29 mouse cellular contexts compared by ENCODE assay signal in the genomic region with DNA sequence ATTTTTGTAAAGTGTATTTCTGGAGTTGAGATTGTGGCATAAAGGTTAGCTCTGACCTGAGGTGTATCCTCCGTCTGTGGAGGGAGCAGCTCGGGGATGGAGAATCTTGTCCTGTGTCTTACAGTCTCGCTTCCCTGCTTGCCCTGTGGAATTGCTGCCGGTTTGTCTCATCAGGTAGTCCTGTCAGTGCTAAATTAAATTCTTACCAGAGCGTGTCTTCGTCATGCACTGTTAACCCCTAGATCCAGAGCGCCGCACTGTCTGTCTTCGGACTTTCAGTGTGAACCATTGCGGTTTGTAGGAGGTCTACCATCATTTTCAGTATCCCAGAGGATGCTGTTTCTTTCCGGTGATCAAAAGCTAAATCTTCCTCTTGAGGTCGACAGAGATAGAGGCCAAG. TPM values are rescaled to one million over a fixed set of nuclear protein-coding genes. Genes with fewer than 3 reads are reported as not detected.
DNase-seq lines count a peak whose midpoint lies in the region; ATAC-seq lines count a peak whose summit lies in the region.
"Had no signal": no experiment of that assay in that cellular context is flagged by ENCODE, and none has a peak within 500 bp of the region (broad histone marks: within the 10 kb centered on the region; RNA-seq: fewer than 3 reads in every experiment).

No protein-coding gene starts in this region.

- no peak overlapping the region for H3K4me2 ChIP-seq in hindbrain, embryonic 12.5 days (replicated peaks)
- H3K4me2 ChIP-seq in kidney, embryonic 15.5 days = no peak overlapping the region
- H3K4me2 ChIP-seq in heart, embryonic 11.5 days = no peak overlapping the region
- H3K4me2 ChIP-seq: heart, embryonic 15.5 days; hindbrain, embryonic 15.5 days; limb, embryonic 15.5 days; liver, embryonic 13.5 days; midbrain, embryonic 13.5 days; neural tube, embryonic 15.5 days had no signal

- H3K27me3 ChIP-seq in hindbrain, embryonic 12.5 days = no peaks in the 10 kb centered on the region
- no peaks in the 10 kb centered on the region for H3K27me3 ChIP-seq in hindbrain, embryonic 10.5 days (ENCODE audit: insufficient read depth, poor library complexity, severe bottlenecking)
- H3K27me3 ChIP-seq in kidney, embryonic 15.5 days = no peaks in the 10 kb centered on the region
- no peaks in the 10 kb centered on the region for H3K27me3 ChIP-seq in heart, embryonic 11.5 days (ENCODE audit: control insufficient read depth, insufficient read depth, low read length)
- H3K27me3 ChIP-seq: heart, embryonic 15.5 days; hindbrain, embryonic 15.5 days; limb, embryonic 15.5 days; liver, embryonic 13.5 days; midbrain, embryonic 13.5 days; neural tube, embryonic 15.5 days had no signal

- H3K36me3 ChIP-seq in hindbrain, embryonic 12.5 days = 0 out of 2 replicates have a peak, but pooled peaks cover 6% of the 10 kb centered on the region
- H3K36me3 ChIP-seq in hindbrain, embryonic 10.5 days = peaks cover 31% of the 10 kb centered on the region
- no peaks in the 10 kb centered on the region for H3K36me3 ChIP-seq in kidney, embryonic 15.5 days
- no peaks in the 10 kb centered on the region for H3K36me3 ChIP-seq in heart, embryonic 11.5 days (ENCODE audit: control insufficient read depth, insufficient read depth, low read length)
- H3K36me3 ChIP-seq: G1E; heart, embryonic 15.5 days; hindbrain, embryonic 15.5 days; limb, embryonic 15.5 days; liver, embryonic 13.5 days; neural tube, embryonic 15.5 days had no signal

- no peaks in the 10 kb centered on the region for H3K9me3 ChIP-seq in hindbrain, embryonic 12.5 days (replicated peaks)
- no peaks in the 10 kb centered on the region for H3K9me3 ChIP-seq in hindbrain, embryonic 10.5 days
- no peaks in the 10 kb centered on the region for H3K9me3 ChIP-seq in kidney, embryonic 15.5 days (replicated peaks)
- no peaks in the 10 kb centered on the region for H3K9me3 ChIP-seq in heart, embryonic 11.5 days (replicated peaks; ENCODE audit: control insufficient read depth, low read length)
- H3K9me3 ChIP-seq: G1E; heart, embryonic 15.5 days; hindbrain, embryonic 15.5 days; limb, embryonic 10.5 days; limb, embryonic 15.5 days; liver, embryonic 13.5 days; midbrain, embryonic 13.5 days; neural tube, embryonic 15.5 days had no signal

- H3K9ac ChIP-seq in hindbrain, embryonic 12.5 days = no peak overlapping the region
- H3K9ac ChIP-seq in kidney, embryonic 15.5 days = no peak overlapping the region
- H3K9ac ChIP-seq in heart, embryonic 11.5 days (ENCODE audit: low read depth, low read length) = no peak overlapping the region
- H3K9ac ChIP-seq: heart, embryonic 15.5 days; hindbrain, embryonic 15.5 days; limb, embryonic 15.5 days; liver, embryonic 13.5 days; midbrain, embryonic 13.5 days; neural tube, embryonic 15.5 days had no signal

- 64% methylated on average over 12 of the region's 12 CpGs for WGBS in hindbrain, embryonic 12.5 days
- 62% methylated on average over 12 of the region's 12 CpGs for WGBS in hindbrain, embryonic 10.5 days
- 57% methylated on average over 12 of the region's 12 CpGs for WGBS in kidney, embryonic 15.5 days
- WGBS in heart, embryonic 11.5 days (ENCODE audit: insufficient replicate concordance) = 83% methylated on average over 12 of the region's 12 CpGs

- no peak for ATAC-seq in hindbrain, embryonic 12.5 days (ENCODE audit: low FRiP score)
- peak; percentile 89 for ATAC-seq in kidney, embryonic 15.5 days (replicated peaks; ENCODE audit: low FRiP score)
- ATAC-seq in heart, embryonic 11.5 days (replicated peaks; ENCODE audit: insufficient number of reproducible peaks, low FRiP score, low TSS enrichment) = no peak
- ATAC-seq: forebrain, embryonic 16.5 days; inflammation-experienced regulatory T-cells, adult 6 months; lung, postnatal 0 days; midbrain, embryonic 13.5 days had no signal

- no peak overlapping the region for H3K4me3 ChIP-seq in hindbrain, embryonic 12.5 days
- no peak overlapping the region for H3K4me3 ChIP-seq in hindbrain, embryonic 10.5 days
- no peak overlapping the region for H3K4me3 ChIP-seq in kidney, embryonic 15.5 days (replicated peaks)
- no peak overlapping the region for H3K4me3 ChIP-seq in heart, embryonic 11.5 days (ENCODE audit: low read depth, low read length)
- H3K4me3 ChIP-seq: erythroblast, embryonic 14.5 days; heart, embryonic 15.5 days; hindbrain, embryonic 15.5 days; limb, embryonic 10.5 days; limb, embryonic 15.5 days; liver, embryonic 13.5 days; megakaryocyte, embryonic 14.5 days; midbrain, embryonic 13.5 days; neural tube, embryonic 15.5 days had no signal

- peak overlapping the region; percentile 18; the same call in 1 of the 2 replicates for H3K27ac ChIP-seq in hindbrain, embryonic 12.5 days
- no peak overlapping the region for H3K27ac ChIP-seq in hindbrain, embryonic 10.5 days
- peak overlapping the region; percentile 51 for H3K27ac ChIP-seq in kidney, embryonic 15.5 days
- H3K27ac ChIP-seq in heart, embryonic 11.5 days (ENCODE audit: low read depth, low read length) = no peak overlapping the region
- H3K27ac ChIP-seq: heart, embryonic 15.5 days; limb, embryonic 10.5 days; limb, embryonic 15.5 days; liver, embryonic 13.5 days; midbrain, embryonic 13.5 days; neural tube, embryonic 15.5 days had no signal

- no peak for DNase-seq in hindbrain, embryonic 10.5 days (ENCODE audit: low spot score)
- DNase-seq in kidney, adult 18-20 months = peak; percentile 12
- DNase-seq in kidney, postnatal 36 days = peak; percentile 51 to 53
- no peak for DNase-seq in adrenal gland, postnatal 36 days
- DNase-seq: adrenal gland, postnatal 10 days; cerebellum, adult 11 months; cerebellum, adult 9-10 months; liver, embryonic 13.5 days; lung, adult 18-20 months; lung, postnatal 4 days; right cerebral cortex, adult 18-20 months; spleen, adult 18-20 months; thymus, adult 18-20 months; thymus, postnatal 25 days had no signal

- H3K4me1 ChIP-seq in hindbrain, embryonic 12.5 days = peaks cover 63% of the 10 kb centered on the region
- H3K4me1 ChIP-seq in hindbrain, embryonic 10.5 days (replicated peaks) = peaks cover 68% of the 10 kb centered on the region
- peaks cover 27% of the 10 kb centered on the region for H3K4me1 ChIP-seq in kidney, embryonic 15.5 days
- no peaks in the 10 kb centered on the region for H3K4me1 ChIP-seq in heart, embryonic 11.5 days (ENCODE audit: control insufficient read depth, insufficient read depth, low read length)
- H3K4me1 ChIP-seq: heart, embryonic 15.5 days; liver, embryonic 13.5 days; megakaryocyte, embryonic 14.5 days had no signal

RNA-seq across cellular contexts. Expression of gene Kif5c, which starts 10.1 kb away (rescaled TPM):
- 153 and 157 TPM in 2 replicates for polyA plus RNA-seq in hindbrain, embryonic 12.5 days (2016; fragmentation: Nextera tagmentation; extraction: Ambion mirVana)
- 45.8 and 67.6 TPM in 2 replicates for polyA plus RNA-seq in hindbrain, embryonic 10.5 days (2016; fragmentation: Nextera tagmentation; extraction: Ambion mirVana)
- polyA plus RNA-seq in kidney, embryonic 15.5 days (2015; fragmentation: Nextera tagmentation; extraction: Ambion mirVana) = 6.0 and 6.7 TPM in 2 replicates
- total RNA-seq in adrenal gland, postnatal 36 days (2021) = 1 to 10 TPM; 4.8 to 5.4 TPM
- 1.2 and 1.3 TPM in 2 replicates for polyA plus RNA-seq in heart, embryonic 11.5 days (2014; fragmentation: Nextera tagmentation; extraction: Ambion mirVana)
- polyA plus RNA-seq: erythroblast, embryonic 14.5 days had no signal

Comparison
In these comparisons a context has a peak if more than half of its experiments do, and no peak if none do; other contexts are left out.
1. H3K27ac ChIP-seq: peak in hindbrain, embryonic 12.5 days (single experiment) and kidney, embryonic 15.5 days (single experiment); none in hindbrain, embryonic 10.5 days (single experiment) and heart, embryonic 11.5 days (single experiment).
2. DNase-seq: peak in kidney, adult 18-20 months (single experiment) and kidney, postnatal 36 days (2 of 2); none in hindbrain, embryonic 10.5 days (single experiment) and adrenal gland, postnatal 36 days (0 of 2).